Mouse (Mus musculus) kidney, adult 2 months (tissue): ENCODE results near the gene Fam89a.

ENCODE experiments used
- CTCF ChIP-seq: fragments of 200-500 bp; conservative IDR thresholded peaks from 2 replicates; pipeline ENCODE4 v1.5.1; 2011; ENCODE audit warnings: low read depth, mild to moderate bottlenecking, control low read depth, low read length, moderate library complexity, mixed read lengths; ENCODE audit not compliant: insufficient read depth, insufficient read length
- POLR2A ChIP-seq: fragments of 200-500 bp; IDR thresholded peaks from one replicate; pipeline ENCODE4 v1.6.1; 2011; ENCODE audit warnings: low read depth, low read length, control low read depth

- no peak for TF ChIP-seq CTCF
- no peak for TF ChIP-seq POLR2A
These were observed 38.4 kb downstream of the Fam89a start for GRCm38 (mm10) chr8:124713207-124713606.
